Mouse (Mus musculus): ENCODE data around the gene Rfx1. TPM values are rescaled to one million over a fixed set of nuclear protein-coding genes. Genes with fewer than 3 reads are reported as not detected.

Rfx1 gene
- total and polyA plus RNA-seq, 2 experiments from 2014 or later: 6.2 to 31.2 TPM

DNA sequence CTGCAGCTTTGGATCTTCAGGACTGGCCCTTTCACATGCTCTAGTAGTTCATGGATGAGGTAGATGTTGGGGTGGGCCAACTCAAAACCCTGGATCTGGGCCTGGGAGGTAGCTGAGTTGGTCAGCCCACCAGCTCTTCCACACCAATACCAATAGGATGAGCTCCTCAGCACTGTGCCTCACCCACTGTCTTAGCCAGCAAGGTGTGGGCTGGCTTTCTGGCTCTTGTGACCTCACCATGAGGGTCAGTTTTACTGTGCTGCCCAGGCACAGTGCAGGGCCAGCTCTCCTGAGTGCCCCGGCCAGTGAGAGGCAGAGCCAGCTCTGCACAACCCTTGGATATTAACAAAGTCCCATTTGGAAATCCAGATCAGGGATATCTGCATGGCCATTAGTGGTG lies 8.8 kb upstream of the Rfx1 start:
- DNase-seq (no peak), ATAC-seq (no peak)
- no peak for TF ChIP-seq CTCF (IDR thresholded peaks at IDR 0.05; ENCODE audit: low read depth)
- WGBS: 82% methylated on average over 1 of the region's 1 CpGs
- Histone ChIP-seq H3K27me3 (ENCODE audit: insufficient read depth, low read length) (no peaks in the 10 kb centered on the region), H3K9me3 (ENCODE audit: low read length) (no peaks in the 10 kb centered on the region), H3K36me3 (ENCODE audit: insufficient read depth) (no peaks in the 10 kb centered on the region), H3K4me3 (ENCODE audit: low read depth, low read length) (no peak overlapping the region), H3K4me1 (ENCODE audit: insufficient read depth) (no peaks in the 10 kb centered on the region), H3K9ac (no peak overlapping the region), H3K4me2 (ENCODE audit: low read depth) (no peak overlapping the region), H3K27ac (ENCODE audit: low read depth, low read length) (no peak overlapping the region)

- no peak for TF ChIP-seq CTCF (IDR thresholded peaks at IDR 0.05; ENCODE audit: low read depth)
- H3K4me2 ChIP-seq (ENCODE audit: low read depth): no peak overlapping the region
- no peak overlapping the region for H3K9ac ChIP-seq
- 96% methylated on average over 2 of the region's 2 CpGs for WGBS
- ATAC-seq: no peak
- H3K27ac ChIP-seq (ENCODE audit: low read depth, low read length): no peak overlapping the region
- H3K27me3 ChIP-seq (ENCODE audit: insufficient read depth, low read length): no peaks in the 10 kb centered on the region
- no peak overlapping the region for H3K4me3 ChIP-seq (ENCODE audit: low read depth, low read length)
- no peaks in the 10 kb centered on the region for H3K4me1 ChIP-seq (ENCODE audit: insufficient read depth)
- no peaks in the 10 kb centered on the region for H3K36me3 ChIP-seq (ENCODE audit: insufficient read depth)
- H3K9me3 ChIP-seq (ENCODE audit: low read length): no peaks in the 10 kb centered on the region
- DNase-seq: no peak
Measured at GRCm38 (mm10) chr8:84059226-84059625, 7.4 kb upstream of the Rfx1 start.

- no peaks in the 10 kb centered on the region for H3K27me3 ChIP-seq (ENCODE audit: insufficient read depth, low read length)
- 88% methylated on average over 2 of the region's 2 CpGs for WGBS
- TF ChIP-seq CTCF (IDR thresholded peaks at IDR 0.05; ENCODE audit: low read depth): no peak
- no peak overlapping the region for H3K4me2 ChIP-seq (ENCODE audit: low read depth)
- no peak overlapping the region for H3K27ac ChIP-seq (ENCODE audit: low read depth, low read length)
- no peaks in the 10 kb centered on the region for H3K36me3 ChIP-seq (ENCODE audit: insufficient read depth)
- no peaks in the 10 kb centered on the region for H3K4me1 ChIP-seq (ENCODE audit: insufficient read depth)
- DNase-seq: no peak
- no peaks in the 10 kb centered on the region for H3K9me3 ChIP-seq (ENCODE audit: low read length)
- no peak for ATAC-seq
- no peak overlapping the region for H3K4me3 ChIP-seq (ENCODE audit: low read depth, low read length)
- H3K9ac ChIP-seq: no peak overlapping the region
Measured at GRCm38 (mm10) chr8:84060245-84060644, 6.4 kb upstream of the Rfx1 start.

DNA sequence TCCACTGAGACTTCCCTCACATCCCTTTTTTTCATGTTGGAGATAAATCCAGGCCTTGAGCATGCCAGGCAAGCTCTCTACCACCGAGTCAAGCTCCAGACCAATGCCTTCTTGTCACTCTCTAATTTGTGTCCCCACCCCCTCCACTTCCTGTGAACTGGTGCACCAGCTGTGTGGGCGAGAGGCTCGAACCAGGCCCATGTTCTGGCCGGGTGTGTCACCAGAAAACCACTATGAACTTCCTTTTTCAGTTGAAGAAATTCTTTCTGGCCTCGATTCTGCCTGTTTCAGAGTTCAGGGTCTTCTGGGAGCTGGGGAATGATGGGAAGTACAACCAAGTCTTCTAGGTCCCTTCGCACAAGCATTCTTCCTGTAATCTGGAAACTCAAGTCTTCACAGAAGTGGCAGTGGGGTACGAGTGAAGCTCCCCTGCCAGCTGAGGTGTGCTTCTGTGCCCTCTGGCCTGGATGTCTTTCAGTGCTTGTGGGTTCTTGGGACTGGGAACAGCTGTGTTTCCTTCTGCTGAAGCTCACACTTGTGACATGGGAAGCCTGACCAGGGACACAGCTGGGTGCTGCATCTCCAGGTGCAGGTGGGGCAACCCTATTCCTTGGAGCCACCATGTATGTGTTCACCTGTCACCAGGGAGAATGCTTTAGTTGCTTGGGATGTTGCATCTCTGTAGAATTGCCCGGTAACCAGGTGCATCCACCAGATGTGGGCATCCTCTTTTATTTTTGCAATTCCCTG lies 2.6 kb upstream of the Rfx1 start:
- TF ChIP-seq CTCF (IDR thresholded peaks at IDR 0.05; ENCODE audit: low read depth): no peak
- Histone ChIP-seq H3K4me2 (ENCODE audit: low read depth) (no peak overlapping the region), H3K9me3 (ENCODE audit: low read length) (no peaks in the 10 kb centered on the region), H3K36me3 (ENCODE audit: insufficient read depth) (no peaks in the 10 kb centered on the region), H3K27me3 (ENCODE audit: insufficient read depth, low read length) (no peaks in the 10 kb centered on the region), H3K4me3 (ENCODE audit: low read depth, low read length) (no peak overlapping the region), H3K4me1 (ENCODE audit: insufficient read depth) (0 out of 2 replicates have a peak, but pooled peaks cover 3% of the 10 kb centered on the region), H3K9ac (no peak overlapping the region), H3K27ac (ENCODE audit: low read depth, low read length) (no peak overlapping the region)
- 71% methylated on average over 8 of the region's 8 CpGs for WGBS
- DNase-seq (no peak), ATAC-seq (no peak)

DNA sequence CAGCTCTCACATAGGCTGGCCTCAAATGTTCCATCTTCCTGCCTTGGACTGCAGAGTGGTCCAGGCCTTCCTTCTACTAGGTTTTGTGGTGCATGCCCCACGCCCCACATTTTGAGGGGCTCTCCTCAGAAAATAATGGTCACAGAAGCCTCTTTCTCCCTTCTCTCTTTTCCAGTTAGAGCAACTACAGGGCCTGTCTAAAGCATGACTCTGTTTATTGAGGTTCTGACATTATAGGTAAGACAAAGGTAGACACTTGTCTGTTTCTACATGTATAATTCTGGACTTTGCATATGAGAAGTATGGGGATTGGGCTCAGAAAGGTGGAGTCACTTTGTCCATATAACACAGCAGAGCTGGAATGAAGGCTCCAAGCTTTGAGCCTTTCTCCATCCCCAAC lies 1.6 kb upstream of the Rfx1 start, which contains the start of gene Gm10643:
Gene Gm10643 (minus strand): TSS at position 101 of the 400 bp plus-strand sequence.
- DNase-seq (no peak), ATAC-seq (no peak)

GRCm38 (mm10) chr8:84065457-84066072 lies 1.1 kb upstream of the Rfx1 start:
- H3K4me3 ChIP-seq (ENCODE audit: low read depth, low read length): peak overlapping the region; percentile 48
- peak overlapping the region; percentile 69 for H3K27ac ChIP-seq (ENCODE audit: low read depth, low read length)
- 24% methylated on average over 5 of the region's 5 CpGs for WGBS
- peak overlapping the region; percentile 48 for H3K9ac ChIP-seq
- no peaks in the 10 kb centered on the region for H3K36me3 ChIP-seq (ENCODE audit: insufficient read depth)
- no peaks in the 10 kb centered on the region for H3K9me3 ChIP-seq (ENCODE audit: low read length)
- H3K4me2 ChIP-seq (ENCODE audit: low read depth): peak overlapping the region; percentile 71
- ATAC-seq: no peak
- DNase-seq: no peak
- H3K27me3 ChIP-seq (ENCODE audit: insufficient read depth, low read length): no peaks in the 10 kb centered on the region
- TF ChIP-seq CTCF (IDR thresholded peaks at IDR 0.05; ENCODE audit: low read depth): no peak
- H3K4me1 ChIP-seq (ENCODE audit: insufficient read depth): 0 out of 2 replicates have a peak, but pooled peaks cover 8% of the 10 kb centered on the region

More for the DNA sequence above, 1.6 kb upstream of the Rfx1 start, which contains the start of gene Gm10643:
- WGBS: 92% methylated on average over 1 of the region's 1 CpGs
- H3K36me3 ChIP-seq (ENCODE audit: insufficient read depth): no peaks in the 10 kb centered on the region
- H3K9ac ChIP-seq: peak within 1 kb of the TSS; percentile 48
- 0 out of 2 replicates have a peak, but pooled peaks cover 4% of the 10 kb centered on the region for H3K4me1 ChIP-seq (ENCODE audit: insufficient read depth)
- no peaks in the 10 kb centered on the region for H3K27me3 ChIP-seq (ENCODE audit: insufficient read depth, low read length)
- H3K4me2 ChIP-seq (ENCODE audit: low read depth): peak within 1 kb of the TSS; percentile 71
- no peak for TF ChIP-seq CTCF (IDR thresholded peaks at IDR 0.05; ENCODE audit: low read depth)
- peak within 1 kb of the TSS; percentile 48 for H3K4me3 ChIP-seq (ENCODE audit: low read depth, low read length)
- H3K9me3 ChIP-seq (ENCODE audit: low read length): no peaks in the 10 kb centered on the region
- peak within 1 kb of the TSS; percentile 69 for H3K27ac ChIP-seq (ENCODE audit: low read depth, low read length)

DNA sequence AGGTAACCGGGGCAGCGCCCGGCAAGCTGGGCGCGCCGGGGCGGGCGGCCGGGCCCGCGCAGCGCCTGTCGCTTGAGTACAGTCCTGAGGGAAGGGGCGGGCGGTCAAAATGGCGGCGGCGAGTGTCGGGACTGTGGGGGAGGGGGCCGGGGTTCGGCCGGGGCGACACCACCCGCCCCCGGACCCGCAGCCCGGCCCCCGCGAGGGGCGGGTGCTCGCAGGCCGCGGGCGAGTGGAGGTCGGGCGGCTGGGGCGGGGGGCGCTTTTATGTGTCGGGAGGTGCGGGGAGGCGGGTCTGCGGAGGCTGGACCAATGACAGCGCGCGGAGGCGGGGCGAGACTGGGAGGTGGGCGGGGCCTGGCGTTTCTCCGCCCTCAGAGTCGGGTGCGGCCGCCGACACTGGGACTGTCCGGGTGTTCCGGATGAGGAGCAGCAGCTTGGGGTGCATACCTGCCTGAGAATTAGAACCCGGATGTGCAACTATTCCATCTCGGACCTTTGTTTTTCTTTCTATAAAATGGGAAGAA lies 476 bp downstream of the Rfx1 start:
- H3K27me3 ChIP-seq (ENCODE audit: insufficient read depth, low read length): no peaks in the 10 kb centered on the region
- ATAC-seq: peak; percentile 46
- peak overlapping the region; percentile 93 for H3K27ac ChIP-seq (ENCODE audit: low read depth, low read length)
- H3K4me2 ChIP-seq (ENCODE audit: low read depth): peak overlapping the region; percentile 52
- no peaks in the 10 kb centered on the region for H3K36me3 ChIP-seq (ENCODE audit: insufficient read depth)
- no peaks in the 10 kb centered on the region for H3K9me3 ChIP-seq (ENCODE audit: low read length)
- peak overlapping the region; percentile 84 for H3K9ac ChIP-seq
- DNase-seq: peak; percentile 91
- TF ChIP-seq CTCF (IDR thresholded peaks at IDR 0.05; ENCODE audit: low read depth): no peak
- H3K4me1 ChIP-seq (ENCODE audit: insufficient read depth): 0 out of 2 replicates have a peak, but pooled peaks cover 15% of the 10 kb centered on the region
- under 1% methylated on average over 57 of the region's 58 CpGs for WGBS
- peak overlapping the region; percentile 98 for H3K4me3 ChIP-seq (ENCODE audit: low read depth, low read length)
